Mouse (Mus musculus): Measurements from ENCODE around the gene Camk1d. TPM values are rescaled to one million over a fixed set of nuclear protein-coding genes. Genes with fewer than 3 reads are reported as not detected.

The Camk1d gene
- polyA plus RNA-seq, 1 experiment from 2014 or later, result 2.4 TPM

- no peak for ATAC-seq (replicated peaks; ENCODE audit: insufficient number of reproducible peaks, insufficient read depth, low FRiP score, low read depth)
- Histone ChIP-seq H3K36me3 (no peaks in the 10 kb centered on the region), H3K9ac (no peak overlapping the region), H3K9me3 (replicated peaks) (no peaks in the 10 kb centered on the region), H3K27ac (no peak overlapping the region), H3K27me3 (no peaks in the 10 kb centered on the region), H3K4me2 (no peak overlapping the region), H3K4me3 (no peak overlapping the region), H3K4me1 (replicated peaks) (peaks cover 12% of the 10 kb centered on the region; the same call in 1 of the 2 replicates)
- 76% methylated on average over 8 of the region's 8 CpGs for WGBS
Observed at GRCm38 (mm10) chr2:5676786-5677185, 37.5 kb downstream of the Camk1d start.

- H3K4me1 ChIP-seq (replicated peaks), result peaks cover 12% of the 10 kb centered on the region; the same call in 1 of the 2 replicates
- no peak overlapping the region for H3K4me3 ChIP-seq
- no peak for ATAC-seq (replicated peaks; ENCODE audit: insufficient number of reproducible peaks, insufficient read depth, low FRiP score, low read depth)
- no peak overlapping the region for H3K27ac ChIP-seq
- no peak overlapping the region for H3K9ac ChIP-seq
- WGBS, result 39% methylated on average over 9 of the region's 9 CpGs
- no peaks in the 10 kb centered on the region for H3K9me3 ChIP-seq (replicated peaks)
- no peaks in the 10 kb centered on the region for H3K27me3 ChIP-seq
- no peak overlapping the region for H3K4me2 ChIP-seq
- no peaks in the 10 kb centered on the region for H3K36me3 ChIP-seq
Observed at GRCm38 (mm10) chr2:5676143-5676483, 38.2 kb downstream of the Camk1d start.

- Histone ChIP-seq H3K36me3 (no peaks in the 10 kb centered on the region), H3K4me1 (replicated peaks) (peaks cover 12% of the 10 kb centered on the region; the same call in 1 of the 2 replicates), H3K9me3 (replicated peaks) (no peaks in the 10 kb centered on the region), H3K27ac (no peak overlapping the region), H3K4me2 (no peak overlapping the region), H3K4me3 (no peak overlapping the region), H3K9ac (no peak overlapping the region), H3K27me3 (no peaks in the 10 kb centered on the region)
- WGBS, result 75% methylated on average over 12 of the region's 12 CpGs
- ATAC-seq (replicated peaks; ENCODE audit: insufficient number of reproducible peaks, insufficient read depth, low FRiP score, low read depth), result no peak
Observed at GRCm38 (mm10) chr2:5675431-5676142, 38.7 kb downstream of the Camk1d start.

- no peak overlapping the region for H3K4me2 ChIP-seq
- WGBS, result 82% methylated on average over 9 of the region's 9 CpGs
- no peak overlapping the region for H3K4me3 ChIP-seq
- ATAC-seq (replicated peaks; ENCODE audit: insufficient number of reproducible peaks, insufficient read depth, low FRiP score, low read depth), result no peak
- H3K27ac ChIP-seq, result no peak overlapping the region
- H3K4me1 ChIP-seq (replicated peaks), result peaks cover 12% of the 10 kb centered on the region; the same call in 1 of the 2 replicates
- no peak overlapping the region for H3K9ac ChIP-seq
- H3K36me3 ChIP-seq, result no peaks in the 10 kb centered on the region
- H3K27me3 ChIP-seq, result no peaks in the 10 kb centered on the region
- H3K9me3 ChIP-seq (replicated peaks), result no peaks in the 10 kb centered on the region
Observed at GRCm38 (mm10) chr2:5674512-5674911, 39.8 kb downstream of the Camk1d start.

GRCm38 (mm10) chr2:5673816-5674215 is 40.5 kb downstream of the Camk1d start:
- peaks cover 12% of the 10 kb centered on the region; the same call in 1 of the 2 replicates for H3K4me1 ChIP-seq (replicated peaks)
- WGBS, result 79% methylated on average over 6 of the region's 6 CpGs

GRCm38 (mm10) chr2:5672906-5673589 is 41.3 kb downstream of the Camk1d start:
- Histone ChIP-seq H3K36me3 (no peaks in the 10 kb centered on the region), H3K4me2 (no peak overlapping the region), H3K27ac (no peak overlapping the region), H3K9ac (no peak overlapping the region), H3K27me3 (no peaks in the 10 kb centered on the region), H3K4me3 (no peak overlapping the region), H3K9me3 (replicated peaks) (no peaks in the 10 kb centered on the region), H3K4me1 (replicated peaks) (peaks cover 12% of the 10 kb centered on the region; the same call in 1 of the 2 replicates)
- ATAC-seq (replicated peaks; ENCODE audit: insufficient number of reproducible peaks, insufficient read depth, low FRiP score, low read depth), result no peak
- 57% methylated on average over 7 of the region's 7 CpGs for WGBS

More at GRCm38 (mm10) chr2:5673816-5674215, 40.5 kb downstream of the Camk1d start:
- Histone ChIP-seq H3K27ac (no peak overlapping the region), H3K27me3 (no peaks in the 10 kb centered on the region), H3K4me2 (no peak overlapping the region), H3K9ac (no peak overlapping the region), H3K4me3 (no peak overlapping the region), H3K36me3 (no peaks in the 10 kb centered on the region), H3K9me3 (replicated peaks) (no peaks in the 10 kb centered on the region)
- ATAC-seq (replicated peaks; ENCODE audit: insufficient number of reproducible peaks, insufficient read depth, low FRiP score, low read depth), result no peak

GRCm38 (mm10) chr2:5670146-5670545 is 44.2 kb downstream of the Camk1d start:
- Histone ChIP-seq H3K4me2 (no peak overlapping the region), H3K9ac (no peak overlapping the region), H3K4me3 (no peak overlapping the region), H3K4me1 (replicated peaks) (no peaks in the 10 kb centered on the region), H3K36me3 (no peaks in the 10 kb centered on the region), H3K27me3 (no peaks in the 10 kb centered on the region), H3K27ac (no peak overlapping the region), H3K9me3 (replicated peaks) (no peaks in the 10 kb centered on the region)
- no peak for ATAC-seq (replicated peaks; ENCODE audit: insufficient number of reproducible peaks, insufficient read depth, low FRiP score, low read depth)
- 86% methylated on average over 10 of the region's 10 CpGs for WGBS

- WGBS, result 86% methylated on average over 15 of the region's 15 CpGs
- H3K4me1 ChIP-seq (replicated peaks), result no peaks in the 10 kb centered on the region
- no peak overlapping the region for H3K27ac ChIP-seq
- H3K4me2 ChIP-seq, result no peak overlapping the region
- H3K36me3 ChIP-seq, result no peaks in the 10 kb centered on the region
- ATAC-seq (replicated peaks; ENCODE audit: insufficient number of reproducible peaks, insufficient read depth, low FRiP score, low read depth), result no peak
- no peak overlapping the region for H3K4me3 ChIP-seq
- H3K9me3 ChIP-seq (replicated peaks), result no peaks in the 10 kb centered on the region
- H3K9ac ChIP-seq, result no peak overlapping the region
- H3K27me3 ChIP-seq, result no peaks in the 10 kb centered on the region
Observed at GRCm38 (mm10) chr2:5669498-5670040, 44.7 kb downstream of the Camk1d start.

- no peak for ATAC-seq (replicated peaks; ENCODE audit: insufficient number of reproducible peaks, insufficient read depth, low FRiP score, low read depth)
- 85% methylated on average over 4 of the region's 4 CpGs for WGBS
- no peak overlapping the region for H3K27ac ChIP-seq
- no peaks in the 10 kb centered on the region for H3K4me1 ChIP-seq (replicated peaks)
- H3K9me3 ChIP-seq (replicated peaks), result no peaks in the 10 kb centered on the region
- no peak overlapping the region for H3K4me2 ChIP-seq
- H3K27me3 ChIP-seq, result no peaks in the 10 kb centered on the region
- H3K9ac ChIP-seq, result no peak overlapping the region
- no peak overlapping the region for H3K4me3 ChIP-seq
- no peaks in the 10 kb centered on the region for H3K36me3 ChIP-seq
Observed at GRCm38 (mm10) chr2:5668940-5669339, 45.4 kb downstream of the Camk1d start.

GRCm38 (mm10) chr2:5663499-5663898 is 50.8 kb downstream of the Camk1d start:
- no peaks in the 10 kb centered on the region for H3K9me3 ChIP-seq (replicated peaks)

GRCm38 (mm10) chr2:5661946-5662345 is 52.4 kb downstream of the Camk1d start:
- Histone ChIP-seq H3K27me3 (no peaks in the 10 kb centered on the region), H3K36me3 (no peaks in the 10 kb centered on the region), H3K4me2 (no peak overlapping the region), H3K4me1 (replicated peaks) (no peaks in the 10 kb centered on the region), H3K27ac (no peak overlapping the region), H3K4me3 (no peak overlapping the region), H3K9me3 (replicated peaks) (no peaks in the 10 kb centered on the region), H3K9ac (no peak overlapping the region)
- 65% methylated on average over 5 of the region's 5 CpGs for WGBS
- no peak for ATAC-seq (replicated peaks; ENCODE audit: insufficient number of reproducible peaks, insufficient read depth, low FRiP score, low read depth)

More at GRCm38 (mm10) chr2:5663499-5663898, 50.8 kb downstream of the Camk1d start:
- no peaks in the 10 kb centered on the region for H3K27me3 ChIP-seq
- H3K4me3 ChIP-seq, result no peak overlapping the region
- no peak overlapping the region for H3K9ac ChIP-seq
- no peak overlapping the region for H3K27ac ChIP-seq
- ATAC-seq (replicated peaks; ENCODE audit: insufficient number of reproducible peaks, insufficient read depth, low FRiP score, low read depth), result no peak
- WGBS, result 93% methylated on average over 9 of the region's 9 CpGs
- H3K4me2 ChIP-seq, result no peak overlapping the region
- H3K4me1 ChIP-seq (replicated peaks), result no peaks in the 10 kb centered on the region
- no peaks in the 10 kb centered on the region for H3K36me3 ChIP-seq

All from heart, embryonic 15.5 days (tissue).